Mouse (Mus musculus): ENCODE measurements around the gene Olfr484.
"Not testable (repeated sequence)": the region's sequence is repeated elsewhere in the genome, so short reads cannot be mapped to it uniquely, and the experiment has no call there.

Gene Olfr484

GRCm38 (mm10) chr7:108127349-108127748, at the start of gene Olfr484:
Gene Olfr484 (minus strand): TSS chr7:108127449.
- no peak for DNase-seq (ENCODE audit: low spot score)

- not testable (repeated sequence) for DNase-seq (ENCODE audit: low spot score)
These were observed 45.4 kb upstream of the Olfr484 start, which contains the start of gene Olfr486 for GRCm38 (mm10) chr7:108172642-108173041. Gene Olfr486 (minus strand): TSS chr7:108172742.

DNA sequence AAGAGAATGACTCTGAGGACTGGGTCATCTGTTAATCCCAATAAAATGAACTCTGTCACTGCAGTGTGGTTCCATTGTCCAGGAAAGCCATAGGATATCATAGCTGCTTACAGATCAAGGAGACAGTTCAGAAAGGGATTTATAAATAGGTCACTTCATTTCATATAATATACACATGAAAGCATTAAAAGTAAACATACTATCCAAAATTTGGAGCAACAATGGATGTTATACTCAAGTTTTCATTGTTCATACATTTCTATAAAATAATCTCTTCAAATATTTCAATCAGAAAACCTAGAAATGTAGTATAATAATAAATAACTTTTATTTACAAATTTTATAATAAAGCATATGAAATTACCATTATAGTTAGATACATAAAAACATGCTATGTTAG, 32.5 kb upstream of the Olfr484 start, which contains the start of gene Olfr485:
Gene Olfr485 (minus strand): TSS at position 101 of the 400 bp plus-strand sequence.
- no peak for DNase-seq (ENCODE audit: low spot score)

- no peak for DNase-seq (ENCODE audit: low spot score)
These were observed 5.8 kb downstream of the Olfr484 start for GRCm38 (mm10) chr7:108121416-108121815.

DNA sequence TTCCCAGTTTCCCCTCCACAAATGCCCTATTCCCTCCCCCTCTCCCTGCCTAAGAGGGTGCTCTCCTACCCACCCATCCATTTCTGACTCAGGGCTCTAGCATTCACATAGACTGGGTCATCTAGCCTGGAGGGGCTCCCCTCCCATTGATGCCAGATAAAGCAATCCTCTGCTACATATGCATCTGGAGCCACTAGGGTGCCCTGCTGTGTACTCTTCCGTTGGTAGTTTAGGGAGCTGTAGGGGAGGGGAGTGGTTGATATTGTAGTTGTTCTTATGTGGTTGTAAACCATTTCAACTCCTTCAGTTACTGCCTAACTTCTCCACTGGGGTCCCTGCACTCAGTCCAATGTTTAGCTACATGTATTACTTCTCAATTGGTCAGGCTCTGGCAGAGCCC, 6.6 kb downstream of the Olfr484 start:
- DNase-seq (ENCODE audit: low spot score) = no peak

- no peak for DNase-seq (ENCODE audit: low spot score)
These were observed 26.7 kb downstream of the Olfr484 start, which contains the start of gene Olfr483 for GRCm38 (mm10) chr7:108100549-108100948. Gene Olfr483 (plus strand): TSS chr7:108100849.

- DNase-seq (ENCODE audit: low spot score) = no peak
These were observed 29.8 kb downstream of the Olfr484 start, which contains the start of gene Olfr482 for GRCm38 (mm10) chr7:108097486-108097885. Gene Olfr482 (minus strand): TSS chr7:108097586.

GRCm38 (mm10) chr7:108079555-108079954, 47.7 kb downstream of the Olfr484 start, which contains the start of gene Olfr481:
Gene Olfr481 (plus strand): TSS chr7:108079855.
- DNase-seq (ENCODE audit: low spot score) = no peak

All from ovary, adult 18-20 months (tissue).